Mouse (Mus musculus) lung, postnatal 14 days (tissue): ENCODE data around the gene Capg.
A peak's percentile ranks its signal among the peaks of the same experiment; 100 is the strongest.

ENCODE experiments used
- DNase-seq: peaks from one replicate; pipeline ENCODE4 v3.0.0; 2021

The Capg gene

DNA sequence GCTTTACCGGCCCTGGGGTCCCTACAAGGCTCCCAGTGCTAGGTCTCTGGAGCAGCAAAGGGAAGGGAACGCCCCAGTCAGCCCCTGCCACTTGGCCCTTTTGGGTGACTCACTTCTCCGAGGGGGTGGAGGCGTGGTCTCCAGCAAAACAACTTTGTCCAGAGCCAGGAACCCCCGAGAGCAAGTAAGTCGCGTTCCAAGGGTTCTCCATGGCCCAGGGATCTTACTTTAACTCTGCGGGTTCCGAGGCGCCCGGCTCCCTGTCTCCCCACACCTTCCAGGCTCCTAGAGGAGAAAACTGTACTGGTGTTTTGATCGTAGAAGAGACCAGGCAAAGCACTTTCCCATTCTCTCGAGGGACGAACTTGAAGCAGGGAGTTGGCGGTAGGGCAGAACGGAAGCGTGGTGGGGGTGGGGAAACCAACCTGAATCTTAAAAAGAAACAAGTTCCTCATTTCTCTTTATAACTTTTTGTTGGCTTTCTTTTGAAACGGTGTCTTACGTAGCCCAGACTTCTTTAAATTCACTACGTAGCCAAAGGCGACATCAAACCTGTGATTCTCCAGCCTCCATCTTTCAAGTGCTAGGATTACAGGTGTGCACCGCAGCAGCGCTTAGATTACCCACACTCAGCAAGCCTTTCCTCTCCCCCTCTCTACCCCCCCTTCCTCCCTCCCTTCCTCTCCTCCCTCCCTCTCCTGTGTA lies at the start of gene Capg:
Gene Capg (plus strand): TSS at position 109 of the 705 bp plus-strand sequence.
- peak; percentile 58 for DNase-seq

DNA sequence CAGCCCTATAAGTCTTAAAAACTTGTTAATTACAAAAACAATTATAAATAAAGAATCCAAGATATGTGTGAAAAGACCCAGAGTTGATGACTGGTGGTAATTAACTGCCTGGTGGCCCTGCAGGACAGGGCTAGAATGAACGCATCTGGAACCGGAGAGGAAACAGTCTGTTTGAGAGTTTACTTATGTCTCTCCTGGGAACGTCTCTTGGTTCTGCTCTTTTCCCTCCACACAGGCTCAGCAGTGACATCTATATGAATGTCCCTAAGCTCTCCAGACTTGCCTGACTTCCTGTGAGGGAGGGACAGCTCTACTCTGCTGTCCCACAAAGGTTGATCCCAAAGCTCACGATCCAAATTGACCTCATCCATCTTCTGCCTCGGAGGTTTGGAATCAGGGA lies 45.2 kb upstream of the Capg start:
- no peak for DNase-seq

DNA sequence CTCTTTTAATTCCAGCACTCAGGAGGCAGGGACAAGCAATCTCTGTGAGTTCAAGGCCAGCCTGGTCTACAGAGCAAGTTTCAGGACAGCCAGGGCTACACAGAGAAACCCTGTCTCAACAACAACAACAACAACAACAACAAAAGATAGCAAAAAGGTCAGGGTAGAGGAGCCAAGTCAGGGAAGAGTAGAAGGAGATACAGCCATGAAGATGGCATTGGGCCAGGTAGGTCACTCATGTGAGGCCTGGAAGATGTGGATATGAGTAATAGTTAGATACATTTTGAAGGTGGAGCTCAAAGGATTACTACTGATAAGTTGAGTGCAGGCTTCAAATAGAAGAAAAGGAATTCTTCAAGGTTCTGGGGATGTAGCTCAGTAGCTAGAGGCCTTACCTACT lies 40.9 kb upstream of the Capg start:
- no peak for DNase-seq

DNA sequence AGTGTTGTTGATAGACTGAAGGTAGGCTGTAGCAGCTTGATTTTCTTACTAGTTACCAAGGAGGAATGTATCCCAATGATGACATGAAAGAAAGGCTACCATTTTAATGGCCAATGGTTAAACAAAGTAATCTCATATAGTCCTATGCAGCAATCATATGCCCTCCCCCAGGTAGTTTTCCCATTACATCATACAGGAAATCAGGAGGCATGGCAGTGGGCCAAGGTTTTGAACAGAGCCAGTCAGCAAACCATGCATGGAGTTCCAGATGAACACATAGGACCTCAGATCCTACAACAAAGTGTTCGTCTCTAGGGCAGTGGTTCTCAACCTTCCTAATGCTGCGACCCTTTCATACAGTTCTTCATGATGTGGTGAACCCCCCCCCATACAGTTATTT lies 40.3 kb upstream of the Capg start:
- DNase-seq = peak; percentile 72

DNA sequence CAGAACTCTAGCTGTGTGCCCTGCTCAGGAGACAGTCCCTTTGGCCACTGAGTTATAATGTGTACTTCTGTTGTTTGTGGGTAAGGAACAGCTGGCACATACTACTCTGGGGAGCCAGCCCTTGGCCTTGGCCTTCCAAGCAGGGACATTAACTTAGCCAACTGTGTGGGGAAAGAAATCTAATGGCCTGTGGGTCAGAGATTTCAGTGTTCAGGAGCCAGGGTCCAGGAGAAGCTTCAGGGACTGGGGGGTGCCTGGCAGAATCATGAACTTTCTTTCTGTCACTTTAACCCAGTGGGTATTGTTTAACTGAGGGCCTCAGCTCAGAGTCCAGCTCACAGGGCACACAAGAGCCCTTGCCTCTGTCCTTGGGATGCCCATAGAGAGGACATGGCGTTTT lies 38.1 kb upstream of the Capg start:
- no peak for DNase-seq

DNA sequence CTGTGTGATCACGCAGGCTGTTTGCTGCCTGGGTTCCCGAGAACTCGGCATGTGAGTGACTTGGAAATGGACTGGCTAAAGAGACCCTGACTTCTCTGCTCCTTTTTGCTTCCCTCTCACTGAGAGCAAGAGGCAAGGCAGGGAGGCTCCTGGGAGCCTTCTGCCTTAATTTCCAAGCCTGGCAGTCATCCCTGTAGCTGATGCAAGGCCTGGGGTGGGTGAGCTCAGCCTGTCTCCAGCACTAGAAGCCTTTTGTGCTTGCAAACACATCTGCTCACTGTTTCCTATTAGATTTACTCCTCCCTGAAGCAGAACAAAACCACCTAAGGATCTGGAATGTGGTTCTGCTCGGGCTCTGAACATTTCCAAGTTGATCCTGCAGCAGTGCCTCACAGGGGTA lies 35.6 kb upstream of the Capg start:
- DNase-seq = no peak

DNA sequence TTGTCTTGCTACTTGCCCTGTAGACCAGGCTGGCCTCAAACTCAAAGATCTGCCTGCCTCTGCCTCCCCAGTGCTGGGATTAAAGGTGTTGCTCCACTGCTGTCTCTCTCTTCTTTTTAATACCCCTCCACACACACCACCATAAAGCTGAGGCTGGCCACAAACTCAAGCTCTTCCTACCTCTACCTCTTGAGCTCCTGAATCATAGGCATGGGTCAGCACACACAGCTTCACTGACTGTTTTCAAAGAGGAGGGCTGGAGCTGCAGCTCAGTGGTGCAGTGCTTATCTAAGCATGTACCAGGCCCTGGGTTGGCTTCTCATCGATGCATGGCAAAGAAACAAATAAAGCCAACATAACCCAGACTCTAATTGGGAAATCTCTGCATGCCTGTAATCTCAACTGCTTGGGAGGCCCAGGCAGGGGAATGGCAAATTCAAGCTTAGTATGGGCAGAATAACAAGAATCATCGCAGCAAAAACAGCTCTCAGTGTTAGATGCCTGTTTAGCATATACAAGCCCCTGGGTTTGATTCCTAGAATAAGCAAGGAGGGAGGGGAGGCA lies 34.2 kb upstream of the Capg start:
- DNase-seq = no peak

DNA sequence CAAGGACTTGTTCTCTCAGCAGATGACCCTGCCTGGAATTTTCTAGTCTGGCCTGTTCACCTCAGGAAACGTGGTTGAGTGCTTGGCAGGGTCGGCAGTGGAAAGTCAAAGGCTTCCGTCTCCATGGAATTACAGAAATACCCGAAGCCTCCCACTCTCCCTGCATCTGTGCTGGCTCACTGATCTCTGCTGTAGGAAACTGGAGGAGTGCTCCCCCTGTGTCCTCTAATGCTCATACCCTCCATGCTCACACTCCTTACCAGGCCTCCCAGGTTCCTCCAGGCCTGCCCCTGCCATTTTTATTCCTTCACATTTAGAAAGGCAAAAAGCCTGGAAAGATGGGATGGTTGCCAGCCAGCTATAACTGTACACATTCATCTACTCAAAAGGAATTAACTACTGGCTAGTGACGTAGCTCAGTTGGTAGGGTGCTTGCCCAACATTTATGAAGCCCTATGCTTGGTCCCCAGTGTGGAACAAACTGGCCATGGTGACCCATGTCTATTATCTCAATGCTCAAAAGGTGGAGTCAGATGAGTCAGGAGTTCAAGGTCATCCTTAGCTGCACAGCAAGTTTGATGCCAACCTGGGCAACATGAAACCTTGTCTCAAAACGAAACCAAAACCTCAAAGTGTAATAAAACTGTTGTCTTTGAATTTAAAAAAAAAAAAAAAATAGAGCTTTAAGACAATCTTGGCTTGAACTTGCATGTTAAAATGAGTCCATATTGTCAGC lies 33.3 kb upstream of the Capg start:
- no peak for DNase-seq

DNA sequence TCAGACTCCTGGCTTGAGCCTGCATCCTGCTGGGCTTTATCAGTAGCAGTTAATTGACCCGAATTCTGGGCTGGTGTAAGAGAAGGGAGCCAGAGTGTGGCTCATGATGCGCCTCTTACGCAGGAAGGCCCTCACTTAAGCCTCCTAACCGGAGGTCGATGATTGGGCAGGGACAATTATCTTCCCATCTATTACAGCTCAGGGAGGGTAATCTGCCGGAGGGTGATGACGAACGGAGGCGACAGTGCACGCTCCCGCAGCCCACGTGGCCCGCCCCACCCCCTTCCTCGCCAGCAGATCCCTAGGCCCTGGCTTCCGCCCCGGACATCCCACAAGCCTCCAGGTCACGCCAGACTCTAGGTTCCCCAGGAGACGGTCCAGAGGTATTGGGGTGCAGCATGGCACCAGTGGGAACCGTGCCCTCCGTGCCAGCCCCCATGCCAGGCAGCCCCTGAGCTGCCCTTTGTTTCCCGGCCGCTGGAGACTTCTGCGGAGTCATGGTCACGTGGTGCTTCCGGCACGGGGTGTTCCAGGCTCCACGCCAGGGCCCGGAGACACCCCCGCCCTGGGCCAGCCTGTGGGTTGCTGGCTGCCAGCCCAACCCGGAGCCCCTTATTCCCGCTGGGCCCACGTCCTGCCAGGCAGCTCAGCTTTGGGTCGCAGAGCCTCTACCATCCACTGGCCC lies 31.7 kb upstream of the Capg start:
- peak; percentile 92 for DNase-seq

DNA sequence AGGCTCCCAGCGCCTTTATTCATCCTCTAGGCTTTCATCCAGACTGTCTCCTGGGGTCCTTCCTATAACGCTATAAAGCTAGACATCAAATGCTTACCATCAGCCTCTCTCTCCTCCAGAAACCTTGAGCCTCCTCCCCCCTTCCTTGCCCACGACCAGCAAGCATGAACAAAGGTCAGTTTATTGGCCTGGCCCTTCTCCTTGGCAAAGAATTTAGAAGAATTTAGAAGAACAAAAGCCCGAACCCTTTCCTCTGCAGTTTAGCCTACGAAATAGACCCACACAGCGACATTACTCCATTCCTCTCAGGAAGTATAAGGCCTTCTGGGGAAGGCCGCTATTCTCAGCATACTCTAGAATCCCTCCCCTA lies 31.1 kb upstream of the Capg start:
- no peak for DNase-seq

DNA sequence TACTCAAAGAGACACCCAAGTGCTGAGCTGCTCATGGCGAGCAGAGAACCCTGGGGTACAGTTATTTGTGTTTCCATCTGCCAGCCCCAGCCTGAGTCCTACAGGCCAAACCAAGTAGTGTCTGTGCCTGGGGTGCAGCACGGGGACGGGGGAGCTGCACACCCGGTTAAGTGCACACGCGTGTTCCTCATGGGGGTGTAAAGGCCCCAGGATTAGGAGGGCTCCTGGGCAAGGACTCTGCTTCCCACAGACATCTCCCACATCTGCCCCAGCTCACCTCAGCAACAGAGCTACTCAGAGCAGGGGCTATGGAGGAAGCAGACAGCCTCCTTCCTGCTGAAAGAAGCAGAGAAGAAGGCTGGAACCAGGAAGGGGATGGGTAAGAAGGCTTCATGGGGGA lies 28.5 kb upstream of the Capg start:
- DNase-seq = no peak

DNA sequence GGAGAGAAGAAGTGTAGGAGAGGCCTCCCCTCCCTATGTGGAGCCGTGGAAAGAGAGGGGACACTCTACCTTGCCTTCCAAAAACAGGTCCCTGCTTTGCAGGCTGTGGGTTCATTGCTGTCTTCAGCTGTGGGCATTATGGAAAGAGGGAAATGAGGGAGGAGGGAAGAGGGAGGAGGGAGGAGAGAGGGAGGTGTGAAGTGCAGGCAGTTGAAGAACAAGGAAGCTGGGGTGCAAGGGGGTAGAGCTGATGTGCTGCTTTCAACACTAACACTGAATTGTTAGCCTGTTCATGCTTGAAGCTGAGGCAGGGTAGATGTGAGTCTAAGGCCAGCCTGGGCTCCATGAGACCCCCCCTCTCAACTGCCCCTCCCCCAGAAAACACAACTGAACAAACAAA lies 25.3 kb upstream of the Capg start:
- no peak for DNase-seq

DNA sequence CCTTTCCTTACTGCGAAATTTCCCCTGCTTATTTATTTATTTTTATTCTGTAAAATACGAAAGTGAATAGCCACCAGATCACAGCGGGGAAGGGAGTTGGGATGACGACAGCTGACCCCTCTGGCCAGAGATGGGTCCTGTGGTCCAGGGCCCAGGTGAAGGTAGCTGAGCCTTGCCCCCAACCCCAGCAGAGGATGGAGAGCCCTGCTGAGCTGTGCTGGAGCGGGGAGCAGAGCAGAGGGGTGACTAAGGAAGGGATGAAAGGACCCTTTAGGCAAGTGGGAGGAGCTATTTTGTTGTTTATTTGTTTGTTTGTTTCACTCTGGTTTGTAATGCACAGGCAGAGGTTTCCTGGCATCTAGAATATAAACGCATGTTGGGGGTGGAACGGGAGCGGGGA lies 24.9 kb upstream of the Capg start:
- DNase-seq = no peak

DNA sequence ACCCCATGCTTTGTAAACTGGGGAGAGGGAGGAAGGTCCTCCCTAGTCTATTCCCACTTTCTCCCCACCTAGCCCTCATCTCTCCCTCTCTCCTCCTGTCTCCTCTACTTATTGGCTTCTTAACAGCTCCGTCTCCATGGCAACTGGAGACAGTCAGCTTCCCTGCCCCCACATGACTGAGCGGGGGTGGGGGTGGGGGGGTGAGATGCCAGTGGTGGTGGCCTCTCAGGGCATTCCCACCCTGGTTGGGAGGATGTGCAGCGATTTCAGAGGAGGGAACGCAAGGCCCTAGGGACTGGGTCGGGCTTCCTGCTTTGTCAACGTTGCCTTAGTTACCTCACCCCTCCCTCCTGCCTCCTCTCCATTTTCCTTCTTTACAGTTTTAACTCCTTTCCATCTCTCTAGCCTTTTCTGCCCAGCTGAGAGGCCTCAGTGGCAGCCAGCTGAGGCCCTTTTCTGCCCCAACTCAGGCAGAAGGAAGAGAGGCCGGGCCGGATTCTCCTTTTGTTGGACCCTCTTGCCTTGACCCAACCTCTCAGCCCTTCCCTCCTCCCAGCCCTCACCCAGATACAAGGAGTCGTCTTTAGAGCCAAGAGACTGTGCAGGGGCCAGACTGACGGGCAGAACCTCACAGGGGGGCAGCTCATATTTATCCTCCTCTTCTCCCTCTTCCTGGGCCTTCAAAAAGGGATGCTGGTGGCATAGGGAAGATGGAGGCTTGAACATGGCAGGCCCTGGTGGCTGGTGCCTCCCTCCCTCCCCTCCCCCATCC lies 24.1 kb upstream of the Capg start:
- peak; percentile 11 for DNase-seq

DNA sequence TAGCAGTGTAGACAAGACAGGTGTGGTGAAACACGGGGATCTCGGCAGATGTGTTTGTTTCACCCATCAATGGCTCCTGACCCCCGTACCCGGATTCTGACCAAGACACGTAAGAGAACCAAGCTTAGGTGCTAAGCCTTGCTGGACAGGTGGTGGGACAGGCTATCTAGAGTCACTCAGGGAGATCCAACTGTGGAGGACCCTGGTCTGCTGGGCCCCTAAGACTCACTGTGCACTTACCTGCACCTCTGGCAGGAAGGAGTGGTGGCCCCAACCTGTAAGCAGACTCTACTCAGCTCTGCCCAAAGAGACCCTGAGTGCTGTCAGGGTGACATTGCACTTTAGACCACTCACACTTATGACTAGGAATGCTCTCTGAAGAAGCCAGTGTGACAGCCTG lies 23.3 kb upstream of the Capg start:
- DNase-seq = no peak

DNA sequence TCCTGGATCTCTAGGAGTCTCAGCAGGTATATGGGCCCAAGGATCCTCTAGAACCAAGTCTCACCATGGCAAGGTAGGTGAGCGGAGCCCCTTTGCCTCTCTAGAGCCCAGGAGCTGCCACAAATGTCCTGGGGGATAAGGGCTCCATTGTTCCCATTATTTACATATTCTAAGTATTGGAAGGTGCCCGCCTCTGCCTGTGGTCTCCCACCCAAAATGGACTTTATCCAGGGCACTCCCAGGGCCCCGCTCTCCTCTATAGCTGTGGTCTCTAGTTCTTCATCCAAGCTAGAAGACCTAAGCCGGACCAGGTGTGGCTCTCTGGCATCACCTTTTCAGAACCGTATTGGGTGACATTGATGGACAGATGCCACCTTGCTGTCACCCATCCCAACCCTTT lies 22.6 kb upstream of the Capg start, which contains the start of gene Sh2d6:
Gene Sh2d6 (minus strand): TSS at position 101 of the 400 bp plus-strand sequence.
- no peak for DNase-seq

DNA sequence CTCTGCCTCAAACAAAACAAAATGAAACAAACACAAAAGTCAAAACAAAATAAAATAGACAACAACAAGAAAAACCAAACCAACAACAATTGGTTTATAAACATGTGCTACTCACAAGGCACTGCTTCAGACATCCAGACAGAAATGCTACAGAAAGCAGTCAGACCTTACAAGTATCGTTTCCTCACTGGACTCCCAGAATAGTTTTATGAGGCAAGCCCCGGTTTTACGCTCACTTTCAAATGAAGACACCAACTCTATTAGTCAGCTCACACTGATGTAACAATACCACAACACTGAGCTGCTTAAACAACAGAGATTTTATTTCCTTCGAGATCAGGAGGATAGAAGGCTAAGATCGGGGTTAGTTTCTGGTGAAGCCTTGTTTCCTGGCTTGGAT lies 21.9 kb upstream of the Capg start:
- DNase-seq = no peak

DNA sequence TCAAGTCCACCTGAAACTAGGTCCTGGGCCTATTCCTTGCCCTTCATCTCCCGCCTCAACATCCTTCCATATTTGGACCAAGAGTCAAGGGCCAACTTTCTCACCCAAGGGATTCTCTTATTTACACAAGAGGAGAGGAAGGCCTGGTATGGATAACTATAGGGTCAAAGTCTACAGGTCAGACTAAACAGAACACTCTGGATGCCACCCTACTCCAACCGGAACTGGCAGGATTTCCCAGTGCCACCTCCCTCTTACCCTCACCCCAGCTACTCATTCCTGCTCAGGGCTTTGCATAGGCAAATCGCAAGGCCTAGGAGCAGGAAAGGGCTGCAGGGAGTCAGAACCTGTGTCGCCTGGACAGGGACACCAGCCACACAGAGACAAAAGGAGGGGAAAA lies 21.0 kb upstream of the Capg start:
- DNase-seq = no peak

DNA sequence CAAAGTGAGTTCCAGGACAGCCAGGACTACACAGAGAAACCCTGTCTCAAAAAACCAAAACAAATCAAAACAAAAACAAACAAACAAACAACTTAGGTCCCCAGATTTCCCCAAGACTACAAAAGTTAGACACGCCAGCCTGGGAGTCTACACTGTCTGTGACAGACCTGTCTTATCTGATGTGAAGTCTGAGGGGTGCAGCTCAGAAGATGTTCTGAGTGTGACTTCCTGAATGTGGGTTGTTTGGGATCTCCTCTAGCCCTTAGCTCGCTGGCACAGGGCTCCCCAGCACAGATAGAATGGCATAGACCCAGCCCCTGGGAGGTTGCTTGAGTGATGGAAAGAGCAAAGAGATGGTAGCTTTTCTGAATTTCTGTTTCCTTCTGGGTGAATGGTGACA lies 20.0 kb upstream of the Capg start:
- DNase-seq = no peak

DNA sequence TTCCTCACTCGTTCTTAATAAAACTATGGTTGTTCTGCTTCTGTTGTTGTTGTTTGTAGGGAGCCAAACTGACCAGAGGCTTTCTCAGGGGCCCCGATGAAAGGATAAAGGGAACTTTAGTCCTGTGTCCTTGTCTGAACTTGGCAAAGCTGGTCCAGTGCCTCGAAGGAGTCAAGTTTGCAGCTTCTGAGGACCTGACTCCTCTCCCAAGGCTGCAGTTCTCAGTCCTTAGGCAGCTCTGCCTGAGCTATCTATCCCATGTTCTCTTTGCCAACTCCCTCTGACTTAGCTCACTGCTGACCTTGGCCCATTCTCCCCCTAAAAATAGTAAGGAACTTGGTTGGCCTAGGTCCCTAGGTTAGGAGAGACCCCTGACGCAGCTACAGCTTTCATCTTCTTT lies 17.1 kb upstream of the Capg start:
- no peak for DNase-seq

DNA sequence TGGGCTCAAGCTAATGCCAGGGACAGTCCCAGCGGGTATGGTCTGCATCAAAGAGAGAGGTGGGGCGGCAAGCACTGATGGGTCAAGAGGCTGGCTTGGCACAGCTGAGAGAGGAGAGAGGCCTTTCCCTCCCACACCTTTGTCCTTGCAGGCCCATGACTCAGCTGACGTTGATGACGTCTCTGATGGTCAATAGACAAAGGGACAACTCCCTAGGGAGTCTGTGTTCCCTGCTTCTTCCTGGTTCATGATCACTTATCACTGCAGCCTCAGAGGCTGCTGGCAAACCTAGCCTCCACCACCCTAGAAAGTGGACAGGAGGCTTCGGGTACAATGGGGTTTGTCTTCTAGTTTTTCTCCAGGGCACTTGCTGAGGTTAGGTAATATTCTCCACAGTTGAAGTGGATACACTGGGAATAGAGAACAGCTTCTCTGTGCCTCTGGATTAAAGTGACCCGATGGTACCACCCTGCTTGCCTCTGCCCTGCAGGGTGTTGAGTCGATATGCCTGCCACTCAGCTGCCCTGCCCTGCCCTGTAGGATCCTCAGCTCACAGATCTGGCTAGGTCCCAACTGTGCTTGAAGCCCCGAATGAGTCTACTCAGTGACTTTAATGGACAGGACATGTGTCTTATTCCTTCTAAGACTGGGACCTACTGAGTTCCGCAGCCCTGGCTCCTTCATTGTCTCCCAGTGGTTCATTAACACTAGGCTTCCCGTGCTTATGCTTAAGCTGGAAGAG lies 15.6 kb upstream of the Capg start:
- no peak for DNase-seq

DNA sequence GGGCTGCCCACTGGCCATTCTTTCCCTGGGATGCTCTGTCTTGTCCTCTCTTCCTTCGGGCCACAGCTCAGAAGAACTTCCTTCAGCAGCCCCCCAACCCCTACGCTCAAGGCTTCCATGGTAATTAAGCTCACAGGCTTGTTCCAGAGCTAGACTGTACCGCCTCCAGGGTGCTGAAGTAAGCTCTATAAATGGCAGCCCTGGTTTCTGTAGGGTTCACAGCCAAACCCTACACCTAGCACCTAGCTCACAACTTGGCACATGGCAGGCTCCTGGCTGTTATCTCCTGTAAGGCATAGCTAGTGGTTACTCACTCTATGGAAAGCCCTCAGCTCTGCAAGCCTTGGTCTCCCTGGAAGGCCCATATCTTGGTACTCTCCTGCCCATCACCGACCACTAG lies 11.6 kb upstream of the Capg start:
- no peak for DNase-seq
